Mouse (Mus musculus) kidney, embryonic 15.5 days (tissue): Measurements from ENCODE around the gene Cabp2. TPM values are rescaled to one million over a fixed set of nuclear protein-coding genes. Genes with fewer than 3 reads are reported as not detected.

Source experiments
- ATAC-seq: fragments of 200-750 bp; cut with Nextera tagmentation; replicated peaks from 2 replicates; pipeline ENCODE4 v1.8.0; 2017; ENCODE audit warnings: moderate TSS enrichment; ENCODE audit not compliant: low FRiP score
- H3K27ac ChIP-seq: fragments of 300-500 bp; sonication (generic); 2 replicates; pipeline ENCODE4 v1.5.1; 2015; ENCODE audit warnings: mild to moderate bottlenecking, inconsistent platforms
- H3K27me3 ChIP-seq: fragments of 300-500 bp; sonication (generic); 2 replicates; pipeline ENCODE4 v1.6.1; 2015; ENCODE audit warnings: inconsistent platforms
- H3K36me3 ChIP-seq: fragments of 300-500 bp; sonication (generic); 2 replicates; pipeline ENCODE4 v1.6.1; 2015; ENCODE audit warnings: inconsistent platforms
- H3K4me1 ChIP-seq: fragments of 300-500 bp; sonication (generic); 2 replicates; pipeline ENCODE4 v1.6.1; 2015; ENCODE audit warnings: inconsistent platforms
- H3K4me2 ChIP-seq: fragments of 300-500 bp; sonication (generic); 2 replicates; pipeline ENCODE4 v1.6.1; 2015; ENCODE audit warnings: moderate library complexity, mild to moderate bottlenecking, inconsistent platforms
- H3K4me3 ChIP-seq: fragments of 300-500 bp; sonication (generic); replicated peaks from 2 replicates; pipeline ENCODE4 v1.5.1; 2015; ENCODE audit warnings: mild to moderate bottlenecking, inconsistent platforms
- H3K9ac ChIP-seq: fragments of 300-500 bp; sonication (generic); 2 replicates; pipeline ENCODE4 v1.6.1; 2015; ENCODE audit warnings: mild to moderate bottlenecking, inconsistent platforms
- H3K9me3 ChIP-seq: fragments of 300-500 bp; sonication (generic); replicated peaks from 2 replicates; pipeline ENCODE4 v1.6.1; 2016; ENCODE audit warnings: inconsistent platforms
- WGBS: fragments of 180-500 bp; shearing (Covaris S2); methylation state at CpG from one replicate; pipeline ENCODE4 v1.1.7; 2015; ENCODE audit warnings: mixed read lengths; 5-methylcytosine and 5-hydroxymethylcytosine counted together
- polyA plus RNA-seq: library from polyadenylated mRNA; unstranded; fragments of >200 nt; fragmentation: Nextera tagmentation; extraction: Ambion mirVana; gene quantifications from 2 replicates; pipeline ENCODE4 v1.2.1, GENCODE M21; 2015

The Cabp2 gene
- polyA plus RNA-seq, 1 experiment from 2014 or later, result 0.84 TPM

- H3K4me3 ChIP-seq, result peak overlapping the region; percentile 65; the same call in 1 of the 2 replicates
- H3K9ac ChIP-seq, result no peak overlapping the region
- peak overlapping the region; percentile 81 for H3K4me2 ChIP-seq
- H3K36me3 ChIP-seq, result 0 out of 2 replicates have a peak, but pooled peaks cover 3% of the 10 kb centered on the region
- WGBS, result 79% methylated on average over 13 of the region's 13 CpGs
- ATAC-seq, result no peak
- H3K4me1 ChIP-seq, result peaks cover 52% of the 10 kb centered on the region
- no peaks in the 10 kb centered on the region for H3K9me3 ChIP-seq
- H3K27ac ChIP-seq, result no peak overlapping the region
- peaks cover 34% of the 10 kb centered on the region for H3K27me3 ChIP-seq
Observed at GRCm38 (mm10) chr19:4098426-4098825, 17.0 kb downstream of the Cabp2 start.

- peak overlapping the region; percentile 65 for H3K4me3 ChIP-seq
- H3K4me1 ChIP-seq, result peaks cover 52% of the 10 kb centered on the region
- H3K9ac ChIP-seq, result no peak overlapping the region
- peak overlapping the region; percentile 81 for H3K4me2 ChIP-seq
- no peak for ATAC-seq
- H3K27ac ChIP-seq, result peak overlapping the region; percentile 14
- no peaks in the 10 kb centered on the region for H3K9me3 ChIP-seq
- H3K36me3 ChIP-seq, result 0 out of 2 replicates have a peak, but pooled peaks cover 3% of the 10 kb centered on the region
- peaks cover 34% of the 10 kb centered on the region for H3K27me3 ChIP-seq
- WGBS, result 14% methylated on average over 9 of the region's 9 CpGs
Observed at GRCm38 (mm10) chr19:4099056-4099455, 17.7 kb downstream of the Cabp2 start.

GRCm38 (mm10) chr19:4099837-4100717 lies 18.7 kb downstream of the Cabp2 start, which contains the start of gene Pitpnm1:
Pitpnm1 (plus strand) TSS chr19:4099998.
- ATAC-seq, result no peak
- Histone ChIP-seq H3K27me3 (peaks cover 34% of the 10 kb centered on the region), H3K36me3 (0 out of 2 replicates have a peak, but pooled peaks cover 3% of the 10 kb centered on the region), H3K4me1 (peaks cover 58% of the 10 kb centered on the region), H3K27ac (peak within 1 kb of the TSS; percentile 14), H3K9ac (peak within 1 kb of the TSS; percentile 43), H3K4me2 (peak within 1 kb of the TSS; percentile 81), H3K4me3 (peak within 1 kb of the TSS; percentile 65), H3K9me3 (no peaks in the 10 kb centered on the region)
- 1% methylated on average over 53 of the region's 53 CpGs for WGBS

- Histone ChIP-seq H3K4me2 (peak overlapping the region; percentile 81), H3K4me1 (peaks cover 58% of the 10 kb centered on the region), H3K9ac (peak overlapping the region; percentile 43), H3K27me3 (peaks cover 34% of the 10 kb centered on the region), H3K27ac (peak overlapping the region; percentile 6; the same call in 1 of the 2 replicates), H3K9me3 (no peaks in the 10 kb centered on the region), H3K36me3 (peaks cover 7% of the 10 kb centered on the region; the same call in 1 of the 2 replicates), H3K4me3 (peak overlapping the region; percentile 65)
- 2% methylated on average over 52 of the region's 52 CpGs for WGBS
- ATAC-seq, result no peak
Observed at GRCm38 (mm10) chr19:4100718-4101261, 19.4 kb downstream of the Cabp2 start.

GRCm38 (mm10) chr19:4101466-4101865 lies 20.1 kb downstream of the Cabp2 start:
- H3K4me2 ChIP-seq, result peak overlapping the region; percentile 81

GRCm38 (mm10) chr19:4102049-4102448 lies 20.7 kb downstream of the Cabp2 start:
- Histone ChIP-seq H3K4me1 (peaks cover 50% of the 10 kb centered on the region), H3K36me3 (peaks cover 7% of the 10 kb centered on the region; the same call in 1 of the 2 replicates), H3K4me3 (no peak overlapping the region), H3K4me2 (no peak overlapping the region), H3K27ac (no peak overlapping the region), H3K27me3 (peaks cover 34% of the 10 kb centered on the region), H3K9ac (no peak overlapping the region), H3K9me3 (no peaks in the 10 kb centered on the region)
- WGBS, result 86% methylated on average over 2 of the region's 2 CpGs
- ATAC-seq, result no peak

More at GRCm38 (mm10) chr19:4101466-4101865, 20.1 kb downstream of the Cabp2 start:
- 77% methylated on average over 6 of the region's 6 CpGs for WGBS
- no peak overlapping the region for H3K27ac ChIP-seq
- no peak for ATAC-seq
- no peaks in the 10 kb centered on the region for H3K9me3 ChIP-seq
- H3K4me3 ChIP-seq, result peak overlapping the region; percentile 65; the same call in 1 of the 2 replicates
- 0 out of 2 replicates have a peak overlapping the region, but pooled peaks have one; percentile 43 for H3K9ac ChIP-seq
- H3K27me3 ChIP-seq, result peaks cover 34% of the 10 kb centered on the region
- H3K4me1 ChIP-seq, result peaks cover 51% of the 10 kb centered on the region
- H3K36me3 ChIP-seq, result peaks cover 7% of the 10 kb centered on the region; the same call in 1 of the 2 replicates

- Histone ChIP-seq H3K27me3 (peaks cover 34% of the 10 kb centered on the region), H3K4me1 (peaks cover 47% of the 10 kb centered on the region), H3K4me2 (no peak overlapping the region), H3K27ac (no peak overlapping the region), H3K4me3 (no peak overlapping the region), H3K9ac (no peak overlapping the region), H3K9me3 (no peaks in the 10 kb centered on the region), H3K36me3 (peaks cover 7% of the 10 kb centered on the region; the same call in 1 of the 2 replicates)
- no peak for ATAC-seq
- WGBS, result 92% methylated on average over 12 of the region's 12 CpGs
Observed at GRCm38 (mm10) chr19:4102626-4103025, 21.2 kb downstream of the Cabp2 start.

- Histone ChIP-seq H3K27me3 (peaks cover 34% of the 10 kb centered on the region), H3K9ac (no peak overlapping the region), H3K36me3 (peaks cover 9% of the 10 kb centered on the region; the same call in 1 of the 2 replicates), H3K4me1 (peaks cover 40% of the 10 kb centered on the region), H3K4me3 (no peak overlapping the region), H3K9me3 (no peaks in the 10 kb centered on the region), H3K4me2 (no peak overlapping the region), H3K27ac (no peak overlapping the region)
- no peak for ATAC-seq
- WGBS, result 90% methylated on average over 18 of the region's 18 CpGs
Observed at GRCm38 (mm10) chr19:4103294-4103693, 21.9 kb downstream of the Cabp2 start.

- peaks cover 35% of the 10 kb centered on the region for H3K4me1 ChIP-seq
- ATAC-seq, result no peak
- H3K4me3 ChIP-seq, result no peak overlapping the region
- H3K36me3 ChIP-seq, result peaks cover 9% of the 10 kb centered on the region; the same call in 1 of the 2 replicates
- 83% methylated on average over 3 of the region's 3 CpGs for WGBS
- H3K4me2 ChIP-seq, result no peak overlapping the region
- no peak overlapping the region for H3K9ac ChIP-seq
- peaks cover 34% of the 10 kb centered on the region for H3K27me3 ChIP-seq
- no peak overlapping the region for H3K27ac ChIP-seq
- H3K9me3 ChIP-seq, result no peaks in the 10 kb centered on the region
Observed at GRCm38 (mm10) chr19:4103792-4104191, 22.4 kb downstream of the Cabp2 start.

- no peak for ATAC-seq
- Histone ChIP-seq H3K36me3 (peaks cover 11% of the 10 kb centered on the region), H3K27ac (no peak overlapping the region), H3K27me3 (peaks cover 34% of the 10 kb centered on the region), H3K4me3 (no peak overlapping the region), H3K4me2 (no peak overlapping the region), H3K9ac (no peak overlapping the region), H3K9me3 (no peaks in the 10 kb centered on the region), H3K4me1 (peaks cover 29% of the 10 kb centered on the region)
- 85% methylated on average over 16 of the region's 16 CpGs for WGBS
Observed at GRCm38 (mm10) chr19:4104675-4105194, 23.4 kb downstream of the Cabp2 start.

GRCm38 (mm10) chr19:4106654-4107053 lies 25.3 kb downstream of the Cabp2 start:
- peaks cover 20% of the 10 kb centered on the region; the same call in 1 of the 2 replicates for H3K4me1 ChIP-seq
- peaks cover 14% of the 10 kb centered on the region for H3K36me3 ChIP-seq
- H3K27ac ChIP-seq, result no peak overlapping the region
- no peak overlapping the region for H3K9ac ChIP-seq
- 93% methylated on average over 14 of the region's 14 CpGs for WGBS
- peaks cover 16% of the 10 kb centered on the region for H3K27me3 ChIP-seq
- no peaks in the 10 kb centered on the region for H3K9me3 ChIP-seq
- no peak overlapping the region for H3K4me2 ChIP-seq
- no peak overlapping the region for H3K4me3 ChIP-seq
- no peak for ATAC-seq
